In genomic region chr2:34530042-34530441, GRCm38 (mm10) we compare ENCODE assay signal across 9 mouse cellular contexts.
DNase-seq lines count a peak whose midpoint lies in the region; ATAC-seq and TF ChIP-seq lines count a peak whose summit lies in the region.
"Had no signal": no experiment of that assay in that cellular context is flagged by ENCODE, and none has a peak within 500 bp of the region (broad histone marks: within the 10 kb centered on the region; RNA-seq: fewer than 3 reads in every experiment).

No protein-coding gene starts in this region.

- ATAC-seq in liver, embryonic 11.5 days (replicated peaks; ENCODE audit: low FRiP score), result no peak

- WGBS in liver, adult 2 months, result 32% methylated on average over 3 of the region's 3 CpGs
- 62% methylated on average over 3 of the region's 3 CpGs for WGBS in liver, embryonic 11.5 days

- no peak overlapping the region for H3K9ac ChIP-seq in liver, adult 2 months (ENCODE audit: low read depth, low read length)
- no peak overlapping the region for H3K9ac ChIP-seq in liver, embryonic 11.5 days (ENCODE audit: low read depth, low read length)
- H3K9ac ChIP-seq: embryonic facial prominence, embryonic 12.5 days had no signal

- H3K27me3 ChIP-seq in liver, adult 2 months (ENCODE audit: control insufficient read depth, insufficient read depth, low read length), result no peaks in the 10 kb centered on the region
- no peaks in the 10 kb centered on the region for H3K27me3 ChIP-seq in liver, embryonic 11.5 days (replicated peaks; ENCODE audit: control insufficient read depth, insufficient read depth, low read length)
- H3K27me3 ChIP-seq: embryonic facial prominence, embryonic 12.5 days had no signal

- H3K9me3 ChIP-seq in liver, embryonic 11.5 days (ENCODE audit: control insufficient read depth, low read length), result no peaks in the 10 kb centered on the region
- H3K9me3 ChIP-seq: embryonic facial prominence, embryonic 12.5 days had no signal

- H3K27ac ChIP-seq in liver, adult 2 months (replicated peaks; ENCODE audit: insufficient read depth, low read depth, low read length), result no peak overlapping the region
- no peak overlapping the region for H3K27ac ChIP-seq in liver, embryonic 11.5 days (ENCODE audit: low read depth, low read length)

- peaks cover 17% of the 10 kb centered on the region for H3K4me1 ChIP-seq in liver, adult 2 months (ENCODE audit: control insufficient read depth, insufficient read depth, low read length)
- H3K4me1 ChIP-seq in liver, embryonic 11.5 days (replicated peaks; ENCODE audit: control insufficient read depth, insufficient read depth, low read length), result no peaks in the 10 kb centered on the region

- DNase-seq in adrenal gland, adult (ENCODE audit: inconsistent age in 2 of 2, low spot score in 1 of 2), result peak; percentile 77 to 87
- no peak for DNase-seq in adrenal gland, postnatal 4 days (ENCODE audit: low spot score in 2 of 2)
- peak; percentile 55 for DNase-seq in liver, adult 2 months (ENCODE audit: extremely low read depth, low read depth, low spot score)
- no peak for DNase-seq in liver, embryonic 11.5 days (ENCODE audit: low spot score)
- DNase-seq in cerebellum, postnatal 14 days, result peak; percentile 51 to 56
- peak; percentile 33 for DNase-seq in retina, postnatal 1 day
- no peak for DNase-seq in ovary, postnatal 14 days (ENCODE audit: low spot score)
- DNase-seq in left cerebral cortex, postnatal 10 days (ENCODE audit: extremely low spot score in 1 of 2, low spot score in 2 of 2), result no peak

- H3K4me3 ChIP-seq in liver, adult 2 months (ENCODE audit: insufficient read depth, low read depth, low read length), result no peak overlapping the region
- H3K4me3 ChIP-seq in liver, embryonic 11.5 days (ENCODE audit: low read depth, low read length), result no peak overlapping the region
- H3K4me3 ChIP-seq: embryonic facial prominence, embryonic 12.5 days had no signal

- H3K36me3 ChIP-seq in liver, adult 2 months (ENCODE audit: control insufficient read depth, insufficient read depth, low read length), result peaks cover 8% of the 10 kb centered on the region
- H3K36me3 ChIP-seq in liver, embryonic 11.5 days (ENCODE audit: control insufficient read depth, insufficient read depth, low read length), result no peaks in the 10 kb centered on the region
- H3K36me3 ChIP-seq: embryonic facial prominence, embryonic 12.5 days had no signal

- peaks cover 3% of the 10 kb centered on the region; the same call in 1 of the 2 replicates for H3K79me2 ChIP-seq in liver, adult 2 months (ENCODE audit: control insufficient read depth, insufficient read depth, low read length)

- intact Hi-C loops in left cerebral cortex, postnatal 10 days (cut with DNase I), result no loop called here

- TF ChIP-seq CTCF in liver, adult 2 months (IDR thresholded peaks at IDR 0.05; ENCODE audit: low read depth, low read length), result peak; percentile 63

- TF ChIP-seq POLR2A in liver, adult 2 months (IDR thresholded peaks at IDR 0.05; ENCODE audit: extremely low read depth, insufficient read depth, low read length), result no peak

- no peak overlapping the region for H3K4me2 ChIP-seq in liver, embryonic 11.5 days
- H3K4me2 ChIP-seq: embryonic facial prominence, embryonic 12.5 days had no signal

Comparison
In these comparisons a context has a peak if more than half of its experiments do, and no peak if none do; other contexts are left out.
1. DNase-seq: peak in adrenal gland, adult (2 of 2), liver, adult 2 months (single experiment), cerebellum, postnatal 14 days (2 of 2) and retina, postnatal 1 day (single experiment); none in adrenal gland, postnatal 4 days (0 of 2), liver, embryonic 11.5 days (single experiment), ovary, postnatal 14 days (single experiment) and left cerebral cortex, postnatal 10 days (0 of 2).